14 mouse cellular contexts compared by ENCODE assay signal in the genomic region with DNA sequence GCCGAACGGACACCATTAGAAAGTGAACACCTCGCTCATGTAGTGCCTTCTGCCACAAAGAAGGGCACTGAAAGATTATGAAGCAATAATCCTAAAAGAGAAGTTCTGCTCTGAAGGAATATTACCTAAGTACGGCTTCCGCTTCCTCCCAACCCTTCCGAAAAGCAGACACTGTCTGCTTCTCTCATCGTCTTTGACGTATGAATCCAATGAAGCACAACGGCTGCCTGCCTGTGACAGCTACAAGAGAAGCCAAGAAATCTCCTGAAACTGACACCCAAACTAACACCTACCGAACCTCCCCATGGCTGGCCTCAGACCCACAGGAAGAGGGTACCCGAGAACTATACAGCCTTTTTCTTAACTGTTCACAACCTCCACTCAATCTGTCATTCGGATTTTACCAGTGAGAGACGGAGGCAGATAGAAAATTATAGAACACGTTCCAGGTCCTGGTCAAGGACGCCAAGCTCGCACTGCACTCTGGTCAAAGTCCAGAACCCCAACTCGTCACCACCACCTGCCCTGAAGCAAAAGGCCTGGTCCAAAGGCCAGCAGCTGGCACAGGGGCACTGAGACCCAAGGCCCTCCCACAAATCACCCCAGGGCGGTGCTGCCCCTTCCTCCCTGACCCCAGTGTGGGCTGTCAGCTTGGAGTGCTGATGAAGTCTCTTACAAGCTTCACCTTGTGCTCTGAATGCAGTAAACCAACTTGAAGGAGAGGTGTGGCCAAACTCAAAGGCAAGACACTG. TPM values are rescaled to one million over a fixed set of nuclear protein-coding genes. Genes with fewer than 3 reads are reported as not detected.
DNase-seq lines count a peak whose midpoint lies in the region; ATAC-seq and TF ChIP-seq lines count a peak whose summit lies in the region.
"Had no signal": no experiment of that assay in that cellular context is flagged by ENCODE, and none has a peak within 500 bp of the region (broad histone marks: within the 10 kb centered on the region; RNA-seq: fewer than 3 reads in every experiment).

No protein-coding gene starts in this region.

- no peak for TF ChIP-seq POLR2A in heart, adult 2 months (IDR thresholded peaks at IDR 0.05; ENCODE audit: insufficient read depth, low read depth, low read length)

- no peak for TF ChIP-seq EP300 in heart, adult 2 months (IDR thresholded peaks at IDR 0.05; ENCODE audit: insufficient read depth, low read depth, low read length)

- 69% methylated on average over 18 of the region's 18 CpGs for WGBS in heart, adult 2 months
- 56% methylated on average over 18 of the region's 18 CpGs for WGBS in kidney, postnatal 0 days

- peak overlapping the region; percentile 36 for H3K27ac ChIP-seq in heart, adult 2 months
- peak overlapping the region; percentile 66 for H3K27ac ChIP-seq in kidney, postnatal 0 days
- H3K27ac ChIP-seq: hindbrain, embryonic 15.5 days; left cerebral cortex, adult 2 months; midbrain, embryonic 15.5 days had no signal

- no peak overlapping the region for H3K9ac ChIP-seq in heart, adult 2 months (ENCODE audit: low read depth, low read length)
- H3K9ac ChIP-seq in kidney, postnatal 0 days (ENCODE audit: low read depth, low read length): no peak overlapping the region
- H3K9ac ChIP-seq: hindbrain, embryonic 15.5 days; midbrain, embryonic 15.5 days had no signal

- no peaks in the 10 kb centered on the region for H3K27me3 ChIP-seq in heart, adult 2 months (ENCODE audit: control insufficient read depth, insufficient read depth, low read length)
- H3K27me3 ChIP-seq in kidney, postnatal 0 days (ENCODE audit: insufficient read depth, low read length): no peaks in the 10 kb centered on the region
- H3K27me3 ChIP-seq: hindbrain, embryonic 15.5 days; midbrain, embryonic 15.5 days had no signal

- DNase-seq in heart, adult 2 months: no peak
- no peak for DNase-seq in heart, adult 8-10 months (ENCODE audit: low spot score)
- DNase-seq in kidney, postnatal 0 days (ENCODE audit: low spot score): peak; percentile 41
- no peak for DNase-seq in embryo, embryonic 10 days (ENCODE audit: low spot score)
- DNase-seq in heart, postnatal 14 days: no peak
- DNase-seq in adrenal gland, postnatal 25 days: no peak
- DNase-seq: embryo, embryonic 11 days; lung, adult 2 months; thymus, postnatal 14 days had no signal

- no peak overlapping the region for H3K4me3 ChIP-seq in heart, adult 2 months
- H3K4me3 ChIP-seq in kidney, postnatal 0 days (replicated peaks; ENCODE audit: low read depth, low read length): no peak overlapping the region
- H3K4me3 ChIP-seq: hindbrain, embryonic 15.5 days; left cerebral cortex, adult 2 months; midbrain, embryonic 15.5 days had no signal

- H3K79me2 ChIP-seq in heart, adult 2 months (replicated peaks; ENCODE audit: control insufficient read depth, insufficient read depth, low read length): peaks cover 11% of the 10 kb centered on the region

- 0 out of 2 replicates have a peak, but pooled peaks have one; percentile 4 for ATAC-seq in erythroblast, adult 5-6 weeks (replicated peaks; ENCODE audit: low FRiP score, poor library complexity, severe bottlenecking)
- peak; percentile 91 for ATAC-seq in kidney, postnatal 0 days (replicated peaks; ENCODE audit: low FRiP score, low read depth)
- peak; percentile 64 for ATAC-seq in megakaryocyte progenitor cell, adult 5-6 weeks (replicated peaks; ENCODE audit: poor library complexity)
- ATAC-seq: midbrain, embryonic 15.5 days had no signal

- intact Hi-C loops in heart, adult 2 months (cut with DNase I): no loop called here
- intact Hi-C loops in heart, postnatal 14 days (cut with DNase I): no loop called here

- peaks cover 12% of the 10 kb centered on the region for H3K36me3 ChIP-seq in heart, adult 2 months (ENCODE audit: control insufficient read depth, insufficient read depth, low read length)
- H3K36me3 ChIP-seq in kidney, postnatal 0 days (ENCODE audit: insufficient read depth, low read length): no peaks in the 10 kb centered on the region
- H3K36me3 ChIP-seq: hindbrain, embryonic 15.5 days; midbrain, embryonic 15.5 days had no signal

- TF ChIP-seq CTCF in heart, adult 2 months (IDR thresholded peaks at IDR 0.05): no peak
- no peak for TF ChIP-seq CTCF in kidney, postnatal 0 days (IDR thresholded peaks at IDR 0.05; ENCODE audit: low read depth)

- no peaks in the 10 kb centered on the region for H3K9me3 ChIP-seq in kidney, postnatal 0 days (replicated peaks; ENCODE audit: low read length)
- H3K9me3 ChIP-seq: hindbrain, embryonic 15.5 days; midbrain, embryonic 15.5 days had no signal

- H3K4me1 ChIP-seq in heart, adult 2 months (ENCODE audit: control insufficient read depth, insufficient read depth, low read length): peaks cover 46% of the 10 kb centered on the region
- peaks cover 11% of the 10 kb centered on the region; the same call in 1 of the 2 replicates for H3K4me1 ChIP-seq in kidney, postnatal 0 days (replicated peaks; ENCODE audit: insufficient read depth, low read length)

- no peak overlapping the region for H3K4me2 ChIP-seq in kidney, postnatal 0 days (ENCODE audit: low read length)
- H3K4me2 ChIP-seq: hindbrain, embryonic 15.5 days; midbrain, embryonic 15.5 days had no signal

RNA-seq across cellular contexts. Expression of a gene that starts 51.2 kb away (rescaled TPM):
- 10 to 100 TPM; 72.5 to 89.5 TPM for total RNA-seq in heart, adult 2 months (2021)
- 26.7 and 32.7 TPM in 2 replicates for polyA plus RNA-seq in heart, adult 2 months (2012; rRNA removed)
- total RNA-seq in heart, adult 8-10 months (2022): 10 to 100 TPM; 67.9 to 93.5 (median 80.4) TPM
- total RNA-seq in erythroblast, adult 5-6 weeks (2015; ENCODE audit: low replicate concordance): 160 and 187 TPM in 2 replicates
- 378 and 459 TPM in 2 replicates for total RNA-seq in erythroblast, adult 5-6 weeks (2017; ENCODE audit: low replicate concordance)
- polyA plus RNA-seq in kidney, postnatal 0 days (2015; fragmentation: Nextera tagmentation; extraction: Ambion mirVana): 8.7 and 9.7 TPM in 2 replicates
- total RNA-seq in megakaryocyte progenitor cell, adult 5-6 weeks (2015): 19.9 and 23.7 TPM in 2 replicates
- total RNA-seq in megakaryocyte progenitor cell, adult 5-6 weeks (2017): 20.1 and 22.8 TPM in 2 replicates
- 10 to 100 TPM; 78.4 to 83.4 TPM for total RNA-seq in heart, postnatal 14 days (2021)
- total RNA-seq in adrenal gland, postnatal 25 days (2021): 56.1 and 56.7 TPM in 2 replicates

Comparison
In these comparisons a context has a peak if more than half of its experiments do, and no peak if none do; other contexts are left out.
1. ATAC-seq: peak in every context shown above with its lines; median percentile 91 in kidney, postnatal 0 days; 64 in megakaryocyte progenitor cell, adult 5-6 weeks; 4 in erythroblast, adult 5-6 weeks.